Mouse (Mus musculus): ENCODE measurements around the gene Sstr3.

Sstr3 gene

DNA sequence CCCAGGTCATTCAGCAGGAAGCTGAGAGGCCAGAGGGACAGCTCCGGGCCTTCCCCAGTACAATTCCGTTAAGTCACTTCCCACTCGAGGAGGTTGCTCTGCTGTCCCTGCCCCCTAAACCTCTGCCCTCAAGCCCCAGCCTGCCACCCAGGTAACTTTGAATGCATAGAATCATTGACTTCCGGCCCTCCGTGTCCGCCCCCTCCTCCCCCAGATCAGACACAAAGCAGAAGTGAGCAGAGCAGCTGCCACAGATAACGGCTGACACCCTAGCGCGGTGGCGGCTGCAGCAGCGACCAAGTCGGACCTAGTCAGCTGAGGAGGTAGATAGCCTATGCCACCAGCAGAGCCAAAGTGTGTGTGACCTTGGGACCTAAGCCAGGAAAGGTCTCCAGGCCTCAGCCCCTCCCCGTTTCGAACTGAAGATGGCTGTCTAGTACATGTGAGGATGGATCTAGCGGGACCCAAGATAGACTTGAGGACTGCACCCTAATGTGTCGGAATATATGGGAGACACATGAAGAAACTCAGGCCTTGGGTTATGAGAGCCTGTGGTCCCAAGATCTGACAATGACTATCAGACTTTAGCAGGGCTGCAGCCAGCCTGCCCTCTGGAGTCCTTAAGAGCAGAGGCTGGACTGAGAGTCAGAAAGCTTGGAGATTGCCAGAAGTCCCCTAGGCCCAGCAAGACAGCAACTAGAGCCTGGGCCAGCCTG, 27.2 kb upstream of the Sstr3 start:
- TF ChIP-seq GATA4 (IDR thresholded peaks at IDR 0.05; ENCODE audit: insufficient replicate concordance, low read length), result no peak

DNA sequence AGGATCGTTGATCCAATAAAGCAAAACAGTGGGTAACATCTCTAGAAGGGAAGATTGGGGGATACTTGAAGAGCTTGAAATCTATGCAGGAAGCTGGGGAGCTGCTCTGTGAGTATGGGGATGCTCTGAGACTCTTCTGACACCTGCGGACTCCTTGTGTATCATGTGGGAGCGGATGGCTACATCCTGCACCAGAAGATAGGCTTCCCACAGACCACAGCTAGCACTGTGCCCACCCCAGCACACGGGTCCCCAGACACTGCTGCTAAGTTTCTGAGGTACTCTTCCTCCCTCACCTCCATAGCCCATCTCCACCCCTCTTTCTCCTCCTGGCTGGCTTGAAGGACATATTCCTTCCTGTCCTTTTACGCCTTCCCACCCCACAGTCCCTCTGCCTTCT, 25.7 kb upstream of the Sstr3 start:
- TF ChIP-seq GATA4 (IDR thresholded peaks at IDR 0.05; ENCODE audit: insufficient replicate concordance, low read length), result no peak

DNA sequence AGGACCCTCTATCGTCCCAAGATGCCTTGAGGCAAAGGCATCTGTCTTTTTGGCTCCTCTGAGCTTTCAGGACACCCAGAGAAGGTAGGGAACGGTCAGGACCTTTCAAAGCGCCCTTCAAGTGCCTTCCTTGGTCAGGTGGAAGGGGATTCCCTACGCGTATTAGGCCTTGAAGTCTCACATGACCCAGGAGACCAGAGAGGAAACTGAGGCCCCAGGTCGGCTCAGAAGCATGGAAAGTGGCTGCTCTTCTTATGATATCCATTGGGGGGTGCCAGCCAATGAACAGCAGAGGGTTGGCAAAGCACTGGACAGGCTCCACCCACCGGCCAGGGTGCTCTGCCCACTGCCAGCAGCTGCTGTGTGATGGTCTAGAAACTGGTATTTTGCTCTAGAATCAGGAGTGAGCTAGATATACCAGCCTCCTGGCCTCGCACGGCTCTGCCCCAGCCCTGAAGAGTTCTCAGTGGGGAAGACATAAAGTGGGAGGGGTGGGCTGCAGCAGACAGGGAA, 23.2 kb upstream of the Sstr3 start:
- no peak for TF ChIP-seq GATA4 (IDR thresholded peaks at IDR 0.05; ENCODE audit: insufficient replicate concordance, low read length)

DNA sequence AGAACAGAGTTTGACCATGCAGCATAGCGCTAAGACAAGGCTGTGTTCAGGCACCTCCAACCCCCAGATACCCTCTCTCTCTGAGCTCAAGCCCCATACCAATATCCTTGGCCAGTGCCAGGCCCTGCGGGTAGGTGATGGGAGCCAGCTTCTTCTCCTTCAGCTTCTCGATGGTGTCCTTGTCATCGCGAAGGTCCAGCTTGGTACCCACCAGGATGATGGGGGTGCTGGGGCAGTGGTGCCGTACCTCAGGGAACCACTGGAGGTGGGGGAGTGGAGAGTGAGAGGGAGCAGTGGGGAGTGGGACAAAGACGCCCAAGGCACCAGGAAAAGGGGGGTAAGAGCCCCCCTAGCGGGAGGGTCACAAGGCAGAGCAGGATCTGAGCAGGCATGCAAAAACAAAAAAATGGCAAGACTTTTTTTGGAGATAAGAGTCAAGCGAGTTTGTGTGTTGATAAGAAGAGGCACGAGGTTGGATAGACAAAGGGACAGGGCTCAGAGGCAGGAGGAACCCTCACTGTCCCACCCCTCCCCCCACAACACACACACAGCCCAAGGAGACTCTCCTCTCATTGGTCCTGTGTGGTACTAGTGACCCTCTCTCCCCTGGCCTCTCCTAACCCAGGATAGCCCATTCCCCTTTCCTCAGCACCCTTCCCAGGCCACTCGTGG, 20.4 kb upstream of the Sstr3 start:
- TF ChIP-seq GATA4 (IDR thresholded peaks at IDR 0.05; ENCODE audit: insufficient replicate concordance, low read length), result no peak

DNA sequence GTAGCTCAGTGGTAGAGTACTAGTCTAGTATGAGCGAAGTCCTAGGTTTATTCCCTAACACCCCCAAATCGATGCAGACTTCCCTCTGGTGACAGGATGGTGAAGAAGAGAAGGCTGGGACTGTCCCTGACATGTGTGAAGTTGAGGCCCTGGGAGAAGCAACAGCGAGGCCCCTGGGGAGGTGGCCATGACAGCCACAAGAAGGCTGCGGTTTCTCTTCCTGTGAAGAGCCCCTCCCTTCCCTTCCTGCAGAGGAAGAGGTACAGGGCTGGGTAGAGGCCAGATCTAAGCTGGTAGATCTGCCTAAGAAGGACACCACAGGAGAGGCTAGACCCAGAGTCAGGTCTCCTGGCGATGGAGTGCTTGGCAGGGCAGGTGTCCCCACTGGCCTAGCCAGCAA, 19.5 kb upstream of the Sstr3 start:
- TF ChIP-seq GATA4 (IDR thresholded peaks at IDR 0.05; ENCODE audit: insufficient replicate concordance, low read length), result no peak

DNA sequence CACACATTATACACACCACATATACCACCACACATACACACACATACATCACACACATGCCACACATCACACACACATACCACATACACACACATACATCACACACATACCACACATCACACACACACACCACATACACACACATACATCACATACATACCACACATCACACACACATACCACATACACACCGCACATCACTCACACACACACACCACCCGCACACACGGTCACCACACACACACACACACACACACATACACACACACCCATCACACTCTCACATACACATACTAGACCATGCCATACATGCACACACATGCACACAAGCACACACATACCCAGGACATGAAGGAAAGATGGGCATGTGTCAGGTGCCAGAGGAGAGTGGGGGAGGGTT, 18.9 kb upstream of the Sstr3 start:
- TF ChIP-seq GATA4 (IDR thresholded peaks at IDR 0.05; ENCODE audit: insufficient replicate concordance, low read length), result no peak

DNA sequence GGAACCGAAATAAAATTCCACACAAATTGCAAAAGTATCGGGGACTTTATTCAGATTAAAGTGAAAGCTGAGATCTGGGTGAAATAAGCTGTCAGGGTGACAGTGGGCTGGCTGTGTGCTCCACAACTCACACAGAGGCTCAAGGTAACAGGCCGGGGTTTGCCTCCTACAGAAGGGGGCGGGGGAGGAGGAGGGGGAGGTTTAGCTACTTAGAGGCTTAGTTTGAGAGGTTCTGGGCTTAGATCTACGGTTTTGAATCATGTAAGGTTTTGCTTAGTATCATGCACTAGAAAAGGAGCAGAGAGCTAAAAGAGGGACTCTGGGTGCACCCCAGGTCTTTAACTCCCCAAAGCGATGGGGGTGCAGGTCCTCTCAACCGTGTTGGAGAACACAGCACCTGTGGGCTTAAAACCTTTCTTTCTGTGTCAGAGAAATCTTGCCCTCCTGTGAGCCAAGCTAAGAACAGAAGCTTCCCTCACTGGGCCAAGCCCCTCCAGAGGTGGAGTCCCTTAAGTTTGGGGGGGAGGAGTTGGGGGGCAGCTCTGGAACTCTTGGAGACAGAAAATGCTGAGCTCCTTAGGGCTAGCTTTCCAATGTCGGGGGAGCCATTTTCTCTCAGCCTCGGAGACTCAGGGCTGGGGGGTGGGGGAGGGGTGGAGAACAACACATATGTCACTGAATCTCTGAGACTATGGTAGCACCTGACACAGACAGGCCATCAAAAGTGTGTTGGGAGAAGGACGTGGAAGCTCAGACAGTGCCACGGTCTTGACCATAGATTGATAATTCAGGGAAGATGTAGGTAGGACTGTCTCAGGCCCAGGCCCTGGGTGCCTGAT, 14.9 kb upstream of the Sstr3 start:
- TF ChIP-seq GATA4 (IDR thresholded peaks at IDR 0.05; ENCODE audit: insufficient replicate concordance, low read length), result no peak

DNA sequence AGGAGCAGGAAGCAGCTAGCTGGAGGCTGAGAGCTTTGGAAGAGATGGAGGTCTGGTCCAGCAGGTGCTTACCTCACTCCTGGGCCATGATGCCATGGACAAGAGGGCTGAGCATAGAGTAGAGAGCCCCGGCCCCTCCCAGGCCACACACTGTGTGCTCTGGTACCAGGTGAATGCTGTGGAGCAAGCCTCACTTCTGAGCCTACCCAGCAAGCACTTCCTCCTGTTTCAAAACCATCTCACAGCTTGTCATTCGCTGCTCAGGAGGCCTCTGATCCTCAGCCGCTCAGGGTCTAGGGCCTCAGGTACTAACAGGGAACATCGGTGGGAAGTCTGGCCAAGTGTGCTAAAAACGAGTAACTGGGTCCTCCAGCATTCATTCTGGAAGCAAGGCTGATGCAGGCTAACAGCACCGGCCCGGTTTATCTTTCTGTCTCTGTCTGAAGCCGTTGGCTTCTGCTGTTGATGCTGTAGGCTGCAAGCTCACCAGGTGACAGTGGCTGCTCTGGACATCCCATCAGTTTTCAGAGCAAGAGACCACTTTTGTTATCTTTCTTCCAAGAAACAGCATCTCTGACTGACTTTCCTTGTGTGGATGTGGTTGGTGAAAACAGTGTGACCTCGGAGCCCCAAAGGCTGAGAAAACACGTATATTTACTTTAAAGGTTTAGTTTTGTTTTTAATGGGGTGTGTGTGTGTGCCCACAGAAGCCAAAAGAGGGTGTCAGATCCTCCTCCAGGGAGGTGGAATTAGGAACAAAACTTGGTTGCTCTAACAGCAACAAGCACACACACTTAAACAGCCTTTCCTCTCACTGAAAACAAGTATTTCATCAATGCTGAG, 13.4 kb upstream of the Sstr3 start:
- no peak for TF ChIP-seq GATA4 (IDR thresholded peaks at IDR 0.05; ENCODE audit: insufficient replicate concordance, low read length)

DNA sequence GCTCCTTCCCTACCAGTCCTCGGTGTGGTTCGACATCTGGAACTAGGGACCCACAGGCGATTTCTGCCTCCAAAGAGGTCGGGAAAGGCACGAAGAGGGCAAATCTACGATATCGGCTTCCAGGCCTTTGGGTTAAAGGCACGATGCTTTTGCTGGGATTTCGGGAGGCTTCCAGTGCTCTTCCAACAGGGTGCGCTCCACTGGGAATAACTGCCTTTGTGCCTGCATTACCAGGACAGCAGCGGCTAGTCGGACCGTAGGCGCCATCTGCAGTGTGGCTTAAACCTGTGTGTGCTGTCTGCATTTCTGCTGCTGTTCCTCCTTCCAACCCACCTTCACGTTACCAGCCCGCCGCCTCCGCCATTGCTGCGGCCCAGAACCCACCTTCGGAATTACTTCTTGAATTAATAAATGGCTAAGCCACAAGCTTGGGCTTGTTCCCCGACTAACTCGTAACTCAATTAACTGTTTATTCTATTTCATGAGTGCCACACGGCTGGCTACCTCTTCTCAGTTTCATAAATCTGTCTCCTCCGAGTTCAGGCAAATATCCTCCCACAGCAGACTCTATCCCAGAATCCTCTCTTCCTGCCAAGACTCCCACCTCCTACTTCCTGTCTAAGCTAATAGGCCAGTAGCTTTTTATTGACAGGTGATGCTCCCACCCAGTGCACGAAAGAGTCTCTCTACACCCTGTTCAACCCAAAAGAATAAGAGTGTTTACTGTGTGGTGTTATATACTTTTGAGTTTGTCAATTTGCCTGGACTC, 10.2 kb upstream of the Sstr3 start:
- TF ChIP-seq GATA4 (IDR thresholded peaks at IDR 0.05; ENCODE audit: insufficient replicate concordance, low read length), result no peak

DNA sequence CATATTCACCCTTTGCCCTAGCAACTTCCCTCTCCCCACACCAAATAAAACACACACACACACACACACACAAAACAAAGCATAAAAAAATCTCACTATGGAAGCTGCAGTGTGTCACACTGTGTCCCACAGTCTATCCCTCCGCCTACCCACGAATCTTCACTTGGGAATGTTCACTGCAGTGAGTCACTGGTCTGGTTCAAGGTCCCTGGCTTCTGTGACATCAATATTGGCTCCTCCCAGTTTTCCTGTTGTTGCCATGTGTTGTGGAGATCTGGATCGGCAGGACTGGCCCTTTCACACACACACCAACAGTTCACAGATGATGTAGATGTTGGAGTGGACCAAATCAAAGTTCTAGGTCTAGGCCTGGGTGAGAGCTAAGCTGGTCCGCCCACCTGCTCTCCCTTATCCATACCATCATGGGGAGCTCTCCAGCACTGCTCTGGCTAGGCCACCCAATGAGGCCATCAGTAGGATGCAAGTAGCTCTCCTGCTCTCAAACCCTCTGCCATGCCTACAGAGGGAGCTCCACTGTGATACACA, 4.8 kb upstream of the Sstr3 start:
- no peak for TF ChIP-seq GATA4 (IDR thresholded peaks at IDR 0.05; ENCODE audit: insufficient replicate concordance, low read length)

DNA sequence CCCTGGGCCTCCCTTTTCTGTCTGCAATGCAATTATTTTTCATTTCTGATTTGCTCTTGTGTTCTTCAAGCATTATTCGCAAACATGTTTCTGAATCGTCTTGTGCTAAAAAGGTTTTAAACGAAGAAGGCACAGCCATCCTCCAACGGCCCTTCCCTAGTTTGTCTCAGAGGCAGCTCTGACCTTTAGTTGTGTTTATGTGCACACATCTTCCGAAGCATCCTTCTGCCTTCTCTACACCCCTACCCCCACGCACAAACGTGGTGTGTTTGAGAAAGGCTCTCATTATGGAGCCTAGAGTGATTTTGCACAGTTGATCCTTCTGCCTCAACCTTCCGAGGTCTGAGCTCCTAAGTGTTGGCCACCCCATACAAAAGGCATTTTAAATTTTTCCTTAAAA, 4.2 kb upstream of the Sstr3 start:
- no peak for TF ChIP-seq GATA4 (IDR thresholded peaks at IDR 0.05; ENCODE audit: insufficient replicate concordance, low read length)

DNA sequence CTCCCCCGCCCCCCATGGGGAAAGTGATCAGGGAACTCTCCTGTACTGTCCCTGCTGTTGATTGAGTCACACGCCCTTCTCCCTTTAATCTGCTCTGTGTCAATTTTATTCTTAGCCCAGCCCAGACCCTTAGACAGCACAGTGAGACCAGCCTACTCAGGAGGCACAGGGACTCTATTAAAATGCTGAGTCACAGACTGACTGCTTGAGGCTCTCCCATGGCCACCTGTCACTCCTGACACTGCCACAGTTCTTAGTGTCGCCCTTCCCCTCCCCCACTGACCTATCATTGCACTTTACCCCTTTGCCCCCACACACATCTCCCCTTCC, 3.8 kb upstream of the Sstr3 start:
- TF ChIP-seq GATA4 (IDR thresholded peaks at IDR 0.05; ENCODE audit: insufficient replicate concordance, low read length), result no peak

DNA sequence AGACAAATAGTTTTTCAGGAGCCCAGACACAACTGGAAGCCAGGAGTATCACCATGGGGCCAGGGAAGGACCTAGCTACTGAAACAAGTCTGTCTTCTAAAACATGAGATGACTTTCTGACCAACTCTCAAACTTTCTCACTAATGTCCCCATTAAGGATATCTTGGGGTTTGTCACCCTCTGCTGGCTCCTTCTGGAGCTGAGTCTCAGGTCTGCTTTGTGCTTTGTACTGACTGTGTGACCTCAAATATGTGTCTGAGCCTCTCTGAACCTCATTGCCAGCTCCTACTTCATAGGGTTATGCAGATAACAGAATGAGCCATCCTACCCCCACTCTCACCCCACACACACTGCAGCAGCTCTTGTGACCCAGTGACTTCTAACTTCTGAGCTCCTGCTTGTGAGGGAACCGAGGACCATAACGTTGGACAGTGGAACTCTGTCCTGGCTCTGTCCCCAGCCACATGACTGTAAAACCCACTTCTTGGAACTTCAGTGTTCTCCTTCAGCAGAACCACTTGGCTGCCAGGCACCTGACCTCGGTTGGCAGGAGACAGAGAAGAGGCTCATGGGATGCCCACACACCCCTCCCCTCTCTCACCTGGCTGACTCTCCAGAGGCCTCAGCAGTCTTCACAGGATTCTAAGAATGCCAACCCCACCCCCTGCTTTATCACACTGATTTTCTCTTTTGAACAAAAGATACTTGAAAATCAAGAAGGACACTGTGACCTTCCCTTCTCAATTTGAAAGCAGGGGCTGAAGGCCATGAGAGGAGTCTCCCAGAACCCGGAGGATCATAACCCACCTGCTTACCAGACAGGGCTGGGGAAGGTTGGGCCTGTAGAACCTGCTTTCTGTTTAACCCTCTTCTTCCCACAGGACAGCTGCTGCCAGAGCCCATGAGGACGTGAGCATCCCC, 3.2 kb upstream of the Sstr3 start:
- TF ChIP-seq GATA4 (IDR thresholded peaks at IDR 0.05; ENCODE audit: insufficient replicate concordance, low read length), result no peak

Measured in liver, adult (tissue).